Mouse (Mus musculus) hindbrain, embryonic 16.5 days (tissue): Measurements from ENCODE around the gene Mydgf. TPM values are rescaled to one million over a fixed set of nuclear protein-coding genes. Genes with fewer than 3 reads are reported as not detected.
A peak's percentile ranks its signal among the peaks of the same experiment; 100 is the strongest.

Experiments
- ATAC-seq: fragments of 200-750 bp; cut with Nextera tagmentation; 2 replicates; pipeline ENCODE4 v1.8.0; 2017; ENCODE audit warnings: moderate TSS enrichment, moderate library complexity
- H3K27ac ChIP-seq: fragments of 300-500 bp; sonication (generic); 2 replicates; pipeline ENCODE4 v1.5.1; 2014; ENCODE audit warnings: low read depth, mild to moderate bottlenecking, control low read depth, low read length, moderate library complexity
- H3K27me3 ChIP-seq: fragments of 300-500 bp; sonication (generic); replicated peaks from 2 replicates; pipeline ENCODE4 v1.6.1; 2014; ENCODE audit warnings: low read length; ENCODE audit not compliant: control insufficient read depth, insufficient read depth
- H3K36me3 ChIP-seq: fragments of 300-500 bp; sonication (generic); 2 replicates; pipeline ENCODE4 v1.6.1; 2014; ENCODE audit warnings: mild to moderate bottlenecking, low read length, moderate library complexity, mixed read lengths; ENCODE audit not compliant: control insufficient read depth, insufficient read depth
- H3K4me1 ChIP-seq: fragments of 300-500 bp; sonication (generic); 2 replicates; pipeline ENCODE4 v1.6.1; 2014; ENCODE audit warnings: low read depth, low read length; ENCODE audit not compliant: control insufficient read depth, insufficient read depth
- H3K4me2 ChIP-seq: fragments of 300-500 bp; sonication (generic); 2 replicates; pipeline ENCODE4 v1.6.1; 2014; ENCODE audit warnings: mild to moderate bottlenecking, low read length, control low read depth, moderate library complexity
- H3K4me3 ChIP-seq: fragments of 300-500 bp; sonication (generic); 2 replicates; pipeline ENCODE4 v1.5.1; 2014; ENCODE audit warnings: mild to moderate bottlenecking, low read length, control low read depth, moderate library complexity
- H3K9ac ChIP-seq: fragments of 300-500 bp; sonication (generic); 2 replicates; pipeline ENCODE4 v1.6.1; 2014; ENCODE audit warnings: low read depth, mild to moderate bottlenecking, control low read depth, low read length, moderate library complexity
- H3K9me3 ChIP-seq: fragments of 300-500 bp; sonication (generic); 2 replicates; pipeline ENCODE4 v1.6.1; 2014; ENCODE audit warnings: mild to moderate bottlenecking, low read length, moderate library complexity; ENCODE audit not compliant: control insufficient read depth
- WGBS: fragments of 180-500 bp; shearing (Covaris S2); extraction: QIAGEN DNeasy Blood & Tissue Kit; methylation state at CpG from one replicate; pipeline ENCODE4 v1.1.7; 2014; 5-methylcytosine and 5-hydroxymethylcytosine counted together
- polyA plus RNA-seq: library from polyadenylated mRNA; unstranded; fragments of >200 nt; fragmentation: Nextera tagmentation; extraction: Ambion mirVana; gene quantifications from 2 replicates; pipeline ENCODE4 v1.2.1, GENCODE M21; 2015

Mydgf gene
- polyA plus RNA-seq, 1 experiment from 2014 or later = 88.4 TPM

- no peaks in the 10 kb centered on the region for H3K9me3 ChIP-seq
- H3K27me3 ChIP-seq = no peaks in the 10 kb centered on the region
- no peak overlapping the region for H3K4me2 ChIP-seq
- peaks cover 25% of the 10 kb centered on the region for H3K4me1 ChIP-seq
- H3K4me3 ChIP-seq = no peak overlapping the region
- 82% methylated on average over 1 of the region's 1 CpGs for WGBS
- H3K36me3 ChIP-seq = peaks cover 20% of the 10 kb centered on the region
- ATAC-seq = no peak
- H3K27ac ChIP-seq = no peak overlapping the region
- H3K9ac ChIP-seq = no peak overlapping the region
Measured at GRCm38 (mm10) chr17:56214229-56214628, 30.5 kb upstream of the Mydgf start.

GRCm38 (mm10) chr17:56212676-56213075 lies 29.0 kb upstream of the Mydgf start:
- H3K27ac ChIP-seq = no peak overlapping the region
- no peak overlapping the region for H3K4me3 ChIP-seq
- no peaks in the 10 kb centered on the region for H3K9me3 ChIP-seq
- no peak for ATAC-seq
- H3K9ac ChIP-seq = no peak overlapping the region
- no peak overlapping the region for H3K4me2 ChIP-seq
- peaks cover 32% of the 10 kb centered on the region for H3K36me3 ChIP-seq
- 75% methylated on average over 6 of the region's 6 CpGs for WGBS
- peaks cover 20% of the 10 kb centered on the region for H3K4me1 ChIP-seq
- H3K27me3 ChIP-seq = no peaks in the 10 kb centered on the region

DNA sequence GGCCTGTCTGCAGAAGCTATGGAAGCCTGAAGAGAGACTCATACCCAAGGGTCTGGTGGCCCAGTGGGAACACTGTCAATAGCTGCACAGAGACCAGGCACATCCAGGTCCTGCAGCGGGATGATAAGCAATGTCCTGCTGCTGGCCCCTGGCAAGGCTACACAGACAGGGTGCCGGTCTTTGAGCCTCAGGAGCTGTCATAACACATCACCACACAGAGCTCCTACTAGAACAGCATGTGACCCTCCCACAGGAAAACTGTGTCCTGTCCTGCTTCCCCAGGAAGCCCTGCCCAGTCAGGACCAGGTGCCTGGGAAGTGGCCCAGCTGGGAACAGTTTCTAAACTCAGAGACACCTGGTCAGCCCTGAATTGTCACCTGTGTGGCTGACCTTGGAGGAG lies 27.4 kb upstream of the Mydgf start:
- H3K9ac ChIP-seq = no peak overlapping the region
- WGBS = 87% methylated on average over 2 of the region's 2 CpGs
- H3K9me3 ChIP-seq = no peaks in the 10 kb centered on the region
- no peak overlapping the region for H3K27ac ChIP-seq
- peak; percentile 35; the same call in 1 of the 2 replicates for ATAC-seq
- H3K36me3 ChIP-seq = peaks cover 36% of the 10 kb centered on the region
- no peaks in the 10 kb centered on the region for H3K27me3 ChIP-seq
- H3K4me1 ChIP-seq = peaks cover 5% of the 10 kb centered on the region
- no peak overlapping the region for H3K4me3 ChIP-seq
- no peak overlapping the region for H3K4me2 ChIP-seq

GRCm38 (mm10) chr17:56208821-56209220 lies 25.1 kb upstream of the Mydgf start:
- WGBS = 95% methylated on average over 3 of the region's 3 CpGs
- H3K4me1 ChIP-seq = no peaks in the 10 kb centered on the region
- H3K9me3 ChIP-seq = no peaks in the 10 kb centered on the region
- H3K36me3 ChIP-seq = peaks cover 57% of the 10 kb centered on the region
- no peaks in the 10 kb centered on the region for H3K27me3 ChIP-seq
- H3K4me3 ChIP-seq = no peak overlapping the region
- no peak for ATAC-seq
- no peak overlapping the region for H3K4me2 ChIP-seq
- H3K27ac ChIP-seq = no peak overlapping the region
- no peak overlapping the region; the same call in 1 of the 2 replicates for H3K9ac ChIP-seq

GRCm38 (mm10) chr17:56207963-56208530 lies 24.3 kb upstream of the Mydgf start:
- H3K4me1 ChIP-seq = no peaks in the 10 kb centered on the region
- ATAC-seq = no peak
- no peak overlapping the region for H3K4me3 ChIP-seq
- H3K4me2 ChIP-seq = no peak overlapping the region
- H3K27ac ChIP-seq = no peak overlapping the region
- no peak overlapping the region for H3K9ac ChIP-seq
- H3K36me3 ChIP-seq = peaks cover 64% of the 10 kb centered on the region
- H3K9me3 ChIP-seq = no peaks in the 10 kb centered on the region
- H3K27me3 ChIP-seq = no peaks in the 10 kb centered on the region
- 92% methylated on average over 9 of the region's 9 CpGs for WGBS

GRCm38 (mm10) chr17:56206986-56207674 lies 23.4 kb upstream of the Mydgf start:
- 89% methylated on average over 6 of the region's 6 CpGs for WGBS
- no peaks in the 10 kb centered on the region for H3K27me3 ChIP-seq
- no peak overlapping the region for H3K4me3 ChIP-seq
- no peak overlapping the region for H3K4me2 ChIP-seq
- H3K9me3 ChIP-seq = no peaks in the 10 kb centered on the region
- H3K4me1 ChIP-seq = no peaks in the 10 kb centered on the region
- H3K36me3 ChIP-seq = peaks cover 73% of the 10 kb centered on the region
- no peak overlapping the region for H3K27ac ChIP-seq
- no peak for ATAC-seq
- no peak overlapping the region for H3K9ac ChIP-seq

DNA sequence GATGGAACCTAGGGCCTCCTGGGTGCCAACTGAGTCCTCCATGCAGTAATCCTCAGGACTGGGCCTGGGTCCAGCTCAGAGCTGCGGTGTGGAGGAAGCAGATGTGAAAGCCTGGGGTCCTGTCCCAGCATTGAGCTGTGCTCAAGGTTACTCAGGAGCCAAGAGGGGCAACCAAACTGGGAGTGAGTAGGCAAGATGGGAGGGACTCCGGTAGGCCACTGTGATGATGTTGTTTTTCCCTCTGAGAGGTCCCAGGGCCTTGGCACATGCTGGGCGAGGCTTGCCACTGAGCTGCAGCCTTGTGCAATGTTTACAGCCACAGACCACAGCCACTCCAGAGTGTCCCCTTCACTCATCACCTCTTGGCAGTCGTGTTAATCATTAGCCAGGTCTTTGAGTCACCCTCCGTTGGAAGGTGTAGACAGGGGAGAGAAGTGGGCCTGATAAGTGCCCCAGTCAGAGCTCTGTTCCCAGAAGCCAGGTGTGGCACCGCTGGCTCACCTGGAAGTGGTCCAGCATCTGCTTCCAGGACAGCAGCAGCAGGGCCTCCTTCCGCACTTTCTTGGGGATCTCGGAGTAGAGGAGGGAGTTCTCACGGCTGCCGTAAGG lies 22.7 kb upstream of the Mydgf start:
- Histone ChIP-seq H3K27ac (no peak overlapping the region), H3K27me3 (no peaks in the 10 kb centered on the region), H3K4me3 (no peak overlapping the region), H3K9me3 (no peaks in the 10 kb centered on the region), H3K4me2 (no peak overlapping the region), H3K36me3 (peaks cover 75% of the 10 kb centered on the region), H3K9ac (no peak overlapping the region), H3K4me1 (no peaks in the 10 kb centered on the region)
- WGBS = 91% methylated on average over 10 of the region's 10 CpGs
- ATAC-seq = no peak

DNA sequence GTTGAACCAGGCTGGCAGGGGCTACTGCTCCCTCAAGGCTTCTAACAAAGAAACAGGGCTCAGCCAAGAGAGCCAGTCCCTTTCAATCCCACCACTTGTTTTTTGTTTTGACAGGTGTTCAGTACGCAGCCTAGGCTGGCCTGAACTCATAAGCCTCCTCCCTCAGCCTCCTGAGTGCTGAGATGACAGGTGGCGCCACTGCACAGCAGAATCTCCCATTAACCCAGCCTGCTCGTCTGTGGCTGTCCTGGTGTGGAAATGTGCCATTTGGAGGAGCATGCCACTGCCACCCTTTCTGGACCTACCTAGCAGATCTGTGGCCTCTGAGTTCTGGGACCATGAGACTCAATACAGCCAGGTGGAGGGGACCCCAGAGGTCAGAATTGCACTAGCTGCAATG lies 20.0 kb upstream of the Mydgf start:
- Histone ChIP-seq H3K9me3 (no peaks in the 10 kb centered on the region), H3K27me3 (no peaks in the 10 kb centered on the region), H3K36me3 (peaks cover 65% of the 10 kb centered on the region), H3K4me2 (no peak overlapping the region), H3K27ac (no peak overlapping the region), H3K9ac (no peak overlapping the region), H3K4me3 (no peak overlapping the region), H3K4me1 (no peaks in the 10 kb centered on the region)
- ATAC-seq = no peak
- 66% methylated on average over 3 of the region's 3 CpGs for WGBS

DNA sequence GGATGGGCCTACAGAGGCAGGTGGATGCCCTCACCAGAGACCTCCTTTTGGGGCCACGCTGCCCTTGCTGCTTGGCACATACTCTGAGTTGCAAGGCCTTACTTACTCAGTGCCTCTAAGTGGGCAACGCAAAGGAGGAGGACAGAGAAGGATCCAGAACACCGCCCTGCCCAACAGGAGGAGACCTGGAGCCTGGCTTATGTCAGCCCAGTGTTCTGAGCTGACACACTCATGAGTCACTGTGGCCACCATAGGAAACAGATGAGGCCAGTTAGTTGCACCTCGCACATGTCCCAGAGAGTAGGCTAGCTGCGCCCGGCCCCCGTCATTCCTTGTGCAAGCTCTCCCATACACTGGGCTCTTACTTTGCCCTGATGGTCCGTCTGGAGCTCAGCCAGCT lies 18.8 kb upstream of the Mydgf start:
- H3K27me3 ChIP-seq = no peaks in the 10 kb centered on the region
- WGBS = 91% methylated on average over 8 of the region's 8 CpGs

More for the DNA sequence above, 18.8 kb upstream of the Mydgf start:
- no peaks in the 10 kb centered on the region for H3K4me1 ChIP-seq
- H3K4me2 ChIP-seq = no peak overlapping the region
- H3K4me3 ChIP-seq = no peak overlapping the region
- no peak overlapping the region for H3K9ac ChIP-seq
- no peaks in the 10 kb centered on the region for H3K9me3 ChIP-seq
- no peak for ATAC-seq
- no peak overlapping the region for H3K27ac ChIP-seq
- peaks cover 68% of the 10 kb centered on the region for H3K36me3 ChIP-seq
